Mouse (Mus musculus): ENCODE data around the gene Alad. TPM values are rescaled to one million over a fixed set of nuclear protein-coding genes. Genes with fewer than 3 reads are reported as not detected.

Alad gene
- 100 to 1,000 TPM; 135 to 180 (median 162) TPM for total RNA-seq (2022)

- peak; percentile 92 for DNase-seq
These were observed at the start of gene Alad for GRCm38 (mm10) chr4:62519849-62520233. Gene Alad, minus strand, starts transcription at chr4:62519918.

GRCm38 (mm10) chr4:62568359-62568758, 48.6 kb upstream of the Alad start:
- no peak for DNase-seq

DNA sequence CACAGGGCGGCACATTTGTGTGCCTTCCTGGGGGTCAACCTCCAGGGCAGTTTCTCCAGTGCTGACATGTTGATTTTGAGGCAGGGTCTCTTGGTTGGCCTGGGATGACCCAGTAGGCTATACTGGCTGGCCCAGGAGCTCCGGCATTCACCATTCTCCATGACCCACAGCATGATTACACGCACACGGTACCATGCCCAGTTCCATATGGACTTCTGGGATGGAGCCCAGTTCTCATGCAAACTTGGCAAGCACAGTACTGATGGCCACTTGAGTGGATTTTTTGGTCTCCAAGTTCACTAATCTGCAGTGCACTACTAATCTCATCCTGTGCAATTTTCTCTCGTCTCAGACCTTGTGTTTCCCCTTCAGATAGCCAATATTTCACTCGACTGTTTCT, 48.0 kb upstream of the Alad start:
- no peak for DNase-seq

DNA sequence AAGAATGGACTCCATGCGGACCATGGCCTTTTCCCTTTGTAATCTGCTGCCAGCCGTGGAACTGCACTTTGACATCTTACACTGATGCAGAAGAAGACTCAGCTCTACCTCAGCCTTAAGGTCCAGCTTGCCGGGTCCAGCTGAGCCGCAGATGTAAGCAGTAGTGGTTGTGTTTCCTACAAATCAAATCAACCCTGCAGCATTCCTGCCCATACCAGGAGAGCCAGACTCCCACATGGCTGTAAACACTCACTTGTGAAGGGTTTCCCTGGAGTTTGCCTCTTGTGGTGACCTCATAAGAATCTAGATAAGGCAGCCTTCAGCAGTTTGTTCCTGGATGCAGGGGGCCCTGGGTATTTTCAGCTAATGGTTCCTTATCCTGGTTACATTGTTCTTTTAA, 46.8 kb upstream of the Alad start:
- no peak for DNase-seq

- no peak for DNase-seq
These were observed 42.3 kb upstream of the Alad start for GRCm38 (mm10) chr4:62562006-62562405.

DNA sequence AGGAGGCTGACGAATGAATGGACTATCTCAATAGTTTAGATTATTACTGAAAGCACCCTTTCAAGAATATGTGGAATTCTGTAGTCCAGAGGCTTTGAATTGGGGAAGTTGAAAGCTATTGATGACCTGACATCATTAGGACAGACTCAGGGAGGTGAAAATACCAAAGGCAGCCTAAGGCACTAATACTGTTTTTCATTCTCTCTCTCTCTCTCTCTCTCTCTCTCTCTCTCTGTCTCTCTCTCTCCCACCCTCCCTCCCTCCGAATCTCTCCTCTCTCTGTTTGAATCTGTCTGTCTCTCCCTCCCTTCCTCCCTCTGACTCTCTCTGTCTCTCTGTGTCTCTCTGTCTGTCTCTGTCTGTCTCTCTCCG, 41.9 kb upstream of the Alad start:
- no peak for DNase-seq

DNA sequence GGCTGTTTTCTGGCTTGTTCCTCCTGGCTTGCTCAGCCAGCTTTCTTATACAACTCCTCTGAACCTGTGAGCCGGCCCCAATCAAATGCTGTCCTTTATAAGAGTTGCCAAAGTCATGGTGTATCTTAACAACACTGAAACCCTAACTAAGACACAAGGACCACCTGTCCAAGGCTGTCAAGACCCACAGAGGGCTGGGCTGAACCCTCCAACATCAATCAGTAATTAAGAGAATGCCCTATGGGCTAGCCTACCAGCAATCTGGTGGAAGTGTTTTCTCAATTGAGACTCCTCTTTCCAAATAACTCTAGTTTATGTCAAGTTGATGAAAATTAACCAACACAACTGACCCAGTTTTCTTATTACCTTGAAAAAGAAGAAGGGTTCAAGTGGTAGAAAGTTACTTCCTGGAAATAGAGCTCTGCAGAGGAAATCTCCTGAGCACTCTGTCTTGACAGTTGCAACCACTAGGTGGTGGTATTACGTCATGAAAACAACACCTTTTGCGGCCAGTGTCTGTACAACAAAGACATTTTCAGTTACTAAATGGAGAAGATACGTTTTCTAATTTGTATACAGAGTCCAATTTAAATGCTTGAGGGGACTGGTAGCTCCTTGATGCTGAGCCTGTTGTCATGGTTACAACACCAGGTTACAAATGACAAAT, 41.4 kb upstream of the Alad start:
- peak; percentile 48 for DNase-seq

DNA sequence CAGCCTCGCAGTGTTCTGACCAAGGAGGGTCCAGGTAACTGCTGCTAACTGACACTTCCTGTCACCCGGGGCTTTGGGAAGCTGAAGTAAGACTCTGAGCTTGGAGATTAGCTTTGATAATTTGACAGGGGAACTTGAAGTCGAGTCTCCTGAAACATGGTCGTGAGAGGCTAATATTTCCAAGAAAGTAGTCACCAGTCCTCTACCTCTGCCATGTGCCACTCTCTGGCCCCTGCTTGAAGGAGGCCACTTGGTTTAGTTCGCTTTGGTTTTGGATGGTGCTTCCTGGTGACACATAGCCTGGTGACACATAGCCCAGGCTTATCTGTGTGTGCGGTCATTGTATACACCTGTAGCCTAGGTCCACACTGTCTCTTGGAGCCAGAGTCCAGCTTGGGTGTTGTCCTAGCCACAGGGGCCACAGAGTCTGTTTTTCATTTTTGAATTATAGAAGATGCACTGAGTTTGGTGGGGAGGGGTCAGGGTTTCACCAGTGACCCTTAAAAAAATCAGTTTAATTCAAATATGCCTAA, 40.1 kb upstream of the Alad start, which contains the start of gene Rgs3:
Gene Rgs3, plus strand, starts transcription at position 51 of the 533 bp plus-strand sequence.
- DNase-seq = no peak

- no peak for DNase-seq
These were observed 37.7 kb upstream of the Alad start for GRCm38 (mm10) chr4:62557436-62557835.

DNA sequence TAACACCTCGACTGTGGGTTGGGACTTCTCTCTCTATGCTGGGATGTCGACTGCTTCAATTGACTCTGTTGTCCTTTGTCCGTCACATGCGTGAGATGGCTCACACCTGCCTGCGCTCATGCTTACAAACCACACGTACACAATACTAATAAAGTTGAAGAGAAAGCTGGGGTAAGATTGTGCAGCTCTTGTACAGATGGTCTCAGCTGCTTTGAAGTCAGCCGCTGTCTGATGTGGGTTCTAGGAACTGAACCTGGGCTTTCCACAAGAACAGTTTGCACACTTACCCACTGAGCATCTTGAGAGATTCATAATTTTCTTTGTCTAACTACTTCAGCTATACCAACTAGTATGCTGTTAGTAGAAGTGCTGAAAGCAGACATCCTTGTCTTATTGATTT, 32.2 kb upstream of the Alad start:
- DNase-seq = no peak

DNA sequence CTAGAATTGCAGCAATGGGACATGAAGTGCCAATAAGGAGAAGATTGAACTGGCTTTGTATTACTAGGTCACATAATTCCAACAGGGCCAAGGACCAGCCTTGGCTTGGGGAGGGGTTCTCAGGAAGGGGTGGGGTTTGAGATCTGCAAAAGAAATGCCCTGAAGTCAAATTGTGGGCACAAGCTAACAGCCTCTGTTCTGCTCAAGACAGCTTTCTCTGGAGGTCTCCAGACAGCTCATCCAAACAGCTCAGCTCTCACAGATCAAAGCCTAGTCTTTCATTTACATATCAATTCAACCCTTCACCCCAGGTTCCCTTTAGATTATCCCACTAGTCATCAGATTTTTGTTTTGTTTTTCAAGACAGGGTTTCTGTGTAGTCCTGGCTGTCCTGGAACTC, 25.1 kb upstream of the Alad start:
- no peak for DNase-seq

DNA sequence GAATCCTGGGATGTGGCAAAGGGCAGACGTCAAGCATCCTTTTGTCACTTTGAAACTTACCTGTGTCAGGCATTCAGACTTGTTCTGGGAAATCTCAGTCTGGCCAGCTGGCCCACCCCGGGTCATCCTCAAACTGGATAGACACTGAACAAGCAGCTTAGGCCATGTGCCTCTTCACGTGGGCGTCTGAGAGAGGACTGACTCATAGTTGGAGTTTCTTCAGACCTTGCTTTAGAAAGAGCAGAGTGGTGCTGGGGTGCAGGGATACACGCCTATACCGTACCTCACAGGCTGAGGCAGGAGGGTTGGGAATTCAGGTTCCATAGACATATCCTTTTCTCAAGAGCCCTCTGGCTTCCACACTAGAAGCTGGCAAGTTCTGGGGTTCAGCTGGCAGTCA, 24.1 kb upstream of the Alad start:
- no peak for DNase-seq

- DNase-seq = no peak
These were observed 22.1 kb upstream of the Alad start for GRCm38 (mm10) chr4:62541802-62542201.

DNA sequence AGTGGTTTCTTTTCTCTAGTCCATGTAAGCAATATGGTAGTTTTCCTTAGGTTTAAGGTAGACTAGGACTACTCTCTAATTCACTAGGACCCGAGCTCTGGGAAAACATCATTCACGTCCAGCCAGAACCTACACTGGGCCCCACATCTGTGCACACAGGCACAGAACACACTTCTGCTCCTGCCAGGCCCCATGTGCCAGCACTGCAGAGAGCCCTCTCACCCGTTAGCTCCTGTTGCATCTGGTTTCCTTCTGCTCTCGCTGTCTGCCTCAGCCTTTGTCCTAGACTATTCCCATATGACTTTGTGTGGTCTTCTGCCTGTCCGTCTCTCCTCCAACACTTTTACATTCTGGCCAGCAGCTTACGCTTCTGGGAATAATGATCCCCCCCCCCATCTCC, 14.0 kb upstream of the Alad start:
- DNase-seq = no peak

GRCm38 (mm10) chr4:62527655-62528054, 7.9 kb upstream of the Alad start:
- DNase-seq = no peak

GRCm38 (mm10) chr4:62526256-62526655, 6.5 kb upstream of the Alad start:
- DNase-seq = no peak

GRCm38 (mm10) chr4:62525489-62525811, 5.7 kb upstream of the Alad start:
- DNase-seq = no peak

DNA sequence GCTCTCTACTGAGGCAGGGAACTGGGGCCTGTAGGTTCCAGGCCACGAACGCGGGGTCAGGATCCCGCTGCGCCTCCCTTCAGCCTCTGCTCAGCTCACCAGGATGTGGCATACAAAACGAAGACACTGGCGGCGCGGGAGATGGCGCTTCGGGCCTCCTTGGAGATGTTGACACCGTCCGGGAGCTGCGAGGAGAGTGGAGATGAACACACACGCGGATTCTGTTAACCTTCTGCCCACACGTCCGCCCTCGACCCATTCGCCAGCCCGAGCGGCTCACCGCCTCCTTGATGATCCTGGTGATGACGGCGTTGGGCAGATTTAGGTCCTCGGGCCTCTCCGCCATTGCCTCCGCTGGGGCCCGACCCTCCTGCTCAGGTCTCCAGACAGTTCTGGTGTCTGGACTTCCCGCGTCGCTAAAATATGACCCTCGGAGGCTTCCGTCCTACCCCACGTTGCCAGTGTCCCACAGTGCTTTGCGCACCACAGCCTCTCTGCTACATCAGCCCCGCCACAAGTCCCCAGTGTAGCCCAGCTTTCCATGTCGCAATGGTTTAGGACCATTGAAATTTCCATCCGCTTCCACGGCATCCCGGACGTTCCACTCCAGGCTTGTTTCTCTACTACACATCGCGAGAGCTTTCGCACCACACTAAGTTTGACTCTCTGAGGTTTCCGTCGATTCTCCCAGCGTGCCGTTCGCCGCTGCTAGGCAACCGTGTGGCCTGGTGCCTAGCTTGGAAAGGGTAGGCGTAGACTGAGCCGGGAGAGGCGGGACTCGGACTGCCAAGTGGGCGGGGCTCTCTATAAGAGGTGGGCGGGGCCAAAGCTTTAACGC, 5.2 kb upstream of the Alad start, which contains the start of the genes Pole3 and 4933430I17Rik:
Gene Pole3, minus strand, starts transcription at position 418 of the 838 bp plus-strand sequence.
Gene 4933430I17Rik, plus strand, starts transcription at position 719 of the 838 bp plus-strand sequence.
- peak; percentile 96 for DNase-seq

- no peak for DNase-seq
These were observed 1.2 kb upstream of the Alad start for GRCm38 (mm10) chr4:62520892-62521400.

GRCm38 (mm10) chr4:62519122-62519848, 433 bp downstream of the Alad start:
- DNase-seq = peak; percentile 65

GRCm38 (mm10) chr4:62518416-62519121, 1.1 kb downstream of the Alad start:
- DNase-seq = no peak
